Mouse (Mus musculus) frontal cortex, adult (tissue): ENCODE results near the gene Rnf144b.
A peak's percentile ranks its signal among the peaks of the same experiment; 100 is the strongest.

Source experiments
- ATAC-seq: cut with Nextera tagmentation; 2 replicates; pipeline ENCODE4 v1.9.2; 2017; ENCODE audit warnings: mild to moderate bottlenecking, moderate library complexity, mixed read lengths; ENCODE audit not compliant: low TSS enrichment

Rnf144b gene

GRCm38 (mm10) chr13:47178182-47178581 lies 55.7 kb downstream of the Rnf144b start:
- ATAC-seq, result no peak

- ATAC-seq, result no peak
Observed at GRCm38 (mm10) chr13:47180776-47181175, 58.3 kb downstream of the Rnf144b start.

- ATAC-seq, result no peak
Observed at GRCm38 (mm10) chr13:47182366-47182765, 59.9 kb downstream of the Rnf144b start.

- no peak for ATAC-seq
Observed at GRCm38 (mm10) chr13:47183033-47183730, 60.7 kb downstream of the Rnf144b start.

GRCm38 (mm10) chr13:47183771-47184170 lies 61.3 kb downstream of the Rnf144b start:
- peak; percentile 89 for ATAC-seq

- no peak for ATAC-seq
Observed at GRCm38 (mm10) chr13:47187836-47188235, 65.4 kb downstream of the Rnf144b start.

- no peak for ATAC-seq
Observed at GRCm38 (mm10) chr13:47189971-47190370, 67.5 kb downstream of the Rnf144b start.

GRCm38 (mm10) chr13:47192200-47192599 lies 69.7 kb downstream of the Rnf144b start:
- no peak for ATAC-seq

- no peak for ATAC-seq
Observed at GRCm38 (mm10) chr13:47192771-47193170, 70.3 kb downstream of the Rnf144b start.

- ATAC-seq, result peak; percentile 95
Observed at GRCm38 (mm10) chr13:47193326-47194153, 71.1 kb downstream of the Rnf144b start.

- ATAC-seq, result no peak
Observed at GRCm38 (mm10) chr13:47194695-47195094, 72.2 kb downstream of the Rnf144b start.

- ATAC-seq, result no peak
Observed at GRCm38 (mm10) chr13:47195491-47195890, 73.0 kb downstream of the Rnf144b start.

- ATAC-seq, result no peak
Observed at GRCm38 (mm10) chr13:47200011-47200670, 77.7 kb downstream of the Rnf144b start.

GRCm38 (mm10) chr13:47201962-47202624 lies 79.6 kb downstream of the Rnf144b start:
- no peak for ATAC-seq

GRCm38 (mm10) chr13:47210496-47210895 lies 88.0 kb downstream of the Rnf144b start:
- no peak for ATAC-seq

- ATAC-seq, result no peak
Observed at GRCm38 (mm10) chr13:47210992-47211391, 88.5 kb downstream of the Rnf144b start.

- ATAC-seq, result peak; percentile 38; the same call in 1 of the 2 replicates
Observed at GRCm38 (mm10) chr13:47211581-47211980, 89.1 kb downstream of the Rnf144b start.

- ATAC-seq, result no peak
Observed at GRCm38 (mm10) chr13:47213817-47214216, 91.4 kb downstream of the Rnf144b start.

- ATAC-seq, result no peak
Observed at GRCm38 (mm10) chr13:47214895-47215294, 92.4 kb downstream of the Rnf144b start.

- ATAC-seq, result no peak
Observed at GRCm38 (mm10) chr13:47215815-47216585, 93.5 kb downstream of the Rnf144b start.

GRCm38 (mm10) chr13:47217107-47217571 lies 94.7 kb downstream of the Rnf144b start:
- ATAC-seq, result no peak
